9 mouse cellular contexts compared by ENCODE assay signal in the genomic region with DNA sequence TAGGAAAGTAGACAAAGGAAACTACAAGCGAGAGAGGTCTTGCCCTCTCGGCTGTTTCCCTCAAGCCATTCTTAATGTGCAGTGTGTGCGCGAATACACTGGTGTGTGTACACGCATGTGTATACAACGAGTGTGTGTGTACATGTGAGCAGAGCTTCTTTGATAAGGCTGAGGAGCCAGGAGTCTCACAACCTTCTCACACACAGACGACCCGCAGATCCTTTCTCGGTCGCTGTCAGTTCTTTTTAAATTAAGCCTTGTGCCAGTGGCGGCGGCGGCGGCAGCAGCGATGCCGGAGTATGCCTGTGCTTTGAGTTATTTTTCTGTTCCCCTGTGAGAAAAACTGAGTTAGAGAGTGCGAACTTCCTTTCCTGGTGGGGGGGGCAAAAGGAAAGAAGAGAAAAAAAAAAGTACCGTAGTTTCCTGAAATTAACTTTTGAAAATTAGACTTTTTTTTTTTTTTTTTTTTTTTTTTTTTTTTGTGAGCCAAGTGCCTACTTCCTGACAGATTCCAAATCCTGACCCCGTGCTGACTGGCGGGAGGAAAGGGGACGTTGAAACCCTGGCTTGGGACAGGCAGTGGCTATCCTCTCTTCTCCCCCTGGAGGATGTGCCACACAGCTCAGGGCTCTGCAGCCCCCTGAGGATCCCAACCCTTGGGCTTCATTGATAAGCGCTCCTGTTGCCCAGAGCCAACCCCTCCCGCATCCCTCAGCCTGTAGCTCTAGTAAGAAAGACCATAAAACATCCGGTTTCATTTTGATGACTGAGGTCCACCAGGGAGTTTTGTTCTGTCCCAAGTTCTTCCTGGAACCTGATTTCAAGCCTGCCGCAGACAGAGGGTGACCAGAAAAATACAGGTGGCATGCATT.
A peak's percentile ranks its signal among the peaks of the same experiment; 100 is the strongest.
DNase-seq lines count a peak whose midpoint lies in the region; ATAC-seq lines count a peak whose summit lies in the region.
"Had no signal": no experiment of that assay in that cellular context is flagged by ENCODE, and none has a peak within 500 bp of the region (broad histone marks: within the 10 kb centered on the region; RNA-seq: fewer than 3 reads in every experiment).

No protein-coding gene starts in this region.

- H3K27me3 ChIP-seq in forebrain, embryonic 10.5 days (ENCODE audit: poor library complexity, severe bottlenecking), result peaks cover 91% of the 10 kb centered on the region
- peaks cover 44% of the 10 kb centered on the region for H3K27me3 ChIP-seq in forebrain, embryonic 12.5 days
- peaks cover 13% of the 10 kb centered on the region; the same call in 1 of the 2 replicates for H3K27me3 ChIP-seq in limb, embryonic 11.5 days (ENCODE audit: control insufficient read depth, insufficient read depth, low read length)
- peaks cover 97% of the 10 kb centered on the region for H3K27me3 ChIP-seq in limb, embryonic 10.5 days (ENCODE audit: low read depth, poor library complexity, severe bottlenecking)
- H3K27me3 ChIP-seq in lung, embryonic 16.5 days (ENCODE audit: control insufficient read depth, insufficient read depth, low read depth, low read length), result no peaks in the 10 kb centered on the region

- H3K27ac ChIP-seq in forebrain, embryonic 10.5 days, result peak overlapping the region; percentile 9; the same call in 1 of the 2 replicates
- no peak overlapping the region for H3K27ac ChIP-seq in forebrain, embryonic 12.5 days
- no peak overlapping the region for H3K27ac ChIP-seq in limb, embryonic 11.5 days (replicated peaks; ENCODE audit: low read depth, low read length)
- no peak overlapping the region; the same call in 1 of the 2 replicates for H3K27ac ChIP-seq in limb, embryonic 10.5 days
- H3K27ac ChIP-seq in lung, embryonic 16.5 days (ENCODE audit: low read length), result peak overlapping the region; percentile 65

- no peaks in the 10 kb centered on the region for H3K9me3 ChIP-seq in forebrain, embryonic 10.5 days
- H3K9me3 ChIP-seq in forebrain, embryonic 12.5 days, result no peaks in the 10 kb centered on the region
- no peaks in the 10 kb centered on the region for H3K9me3 ChIP-seq in limb, embryonic 11.5 days (ENCODE audit: control insufficient read depth, low read length)
- H3K9me3 ChIP-seq in limb, embryonic 10.5 days (replicated peaks), result no peaks in the 10 kb centered on the region
- no peaks in the 10 kb centered on the region for H3K9me3 ChIP-seq in lung, embryonic 16.5 days (ENCODE audit: control insufficient read depth, low read length)

- no peaks in the 10 kb centered on the region for H3K36me3 ChIP-seq in forebrain, embryonic 10.5 days (replicated peaks)
- no peaks in the 10 kb centered on the region for H3K36me3 ChIP-seq in forebrain, embryonic 12.5 days (replicated peaks)
- H3K36me3 ChIP-seq in limb, embryonic 11.5 days (ENCODE audit: control insufficient read depth, insufficient read depth, low read length), result no peaks in the 10 kb centered on the region
- no peaks in the 10 kb centered on the region for H3K36me3 ChIP-seq in limb, embryonic 10.5 days
- no peaks in the 10 kb centered on the region for H3K36me3 ChIP-seq in lung, embryonic 16.5 days (ENCODE audit: control insufficient read depth, insufficient read depth, low read length)

- no peak overlapping the region for H3K4me3 ChIP-seq in forebrain, embryonic 10.5 days
- H3K4me3 ChIP-seq in forebrain, embryonic 12.5 days (replicated peaks), result no peak overlapping the region
- no peak overlapping the region for H3K4me3 ChIP-seq in limb, embryonic 11.5 days (ENCODE audit: low read depth, low read length)
- no peak overlapping the region for H3K4me3 ChIP-seq in limb, embryonic 10.5 days
- H3K4me3 ChIP-seq in lung, embryonic 16.5 days (ENCODE audit: low read length), result peak overlapping the region; percentile 25

- no peak for DNase-seq in forebrain, embryonic 10.5 days (ENCODE audit: extremely low spot score, low spot score)
- DNase-seq in limb, embryonic 11.5 days (ENCODE audit: low spot score), result peak; percentile 46
- DNase-seq in limb, embryonic 10.5 days (ENCODE audit: low spot score), result no peak
- DNase-seq in adrenal gland, adult 2 months, result no peak
- no peak for DNase-seq in right cerebral cortex, adult 2 months (ENCODE audit: low spot score in 2 of 2)
- DNase-seq: layer of hippocampus, postnatal 36 days had no signal

- WGBS in forebrain, embryonic 10.5 days, result 52% methylated on average over 25 of the region's 25 CpGs
- WGBS in forebrain, embryonic 12.5 days, result 61% methylated on average over 25 of the region's 25 CpGs
- 57% methylated on average over 25 of the region's 25 CpGs for WGBS in limb, embryonic 11.5 days
- 61% methylated on average over 25 of the region's 25 CpGs for whole genome bisulfite sequencing in limb, embryonic 10.5 days
- 26% methylated on average over 25 of the region's 25 CpGs for WGBS in lung, embryonic 16.5 days

- no peak overlapping the region for H3K4me2 ChIP-seq in forebrain, embryonic 12.5 days
- no peak overlapping the region for H3K4me2 ChIP-seq in limb, embryonic 11.5 days (ENCODE audit: low read depth, severe bottlenecking)
- peak overlapping the region; percentile 55 for H3K4me2 ChIP-seq in lung, embryonic 16.5 days (ENCODE audit: low read depth, low read length)

- ATAC-seq in forebrain, embryonic 12.5 days (ENCODE audit: low FRiP score), result no peak
- no peak for ATAC-seq in limb, embryonic 11.5 days (ENCODE audit: insufficient number of reproducible peaks, low FRiP score, low TSS enrichment, low read depth)
- ATAC-seq in common myeloid progenitor, adult 5-6 weeks (replicated peaks; ENCODE audit: low read depth, poor library complexity, severe bottlenecking), result 0 out of 2 replicates have a peak, but pooled peaks have one; percentile 36
- no peak for ATAC-seq in lung, embryonic 16.5 days (ENCODE audit: low read depth)

- H3K9ac ChIP-seq in forebrain, embryonic 12.5 days, result no peak overlapping the region
- H3K9ac ChIP-seq in limb, embryonic 11.5 days (ENCODE audit: low read length), result no peak overlapping the region
- peak overlapping the region; percentile 39; the same call in 1 of the 2 replicates for H3K9ac ChIP-seq in lung, embryonic 16.5 days (ENCODE audit: low read length)

- H3K4me1 ChIP-seq in forebrain, embryonic 10.5 days, result peaks cover 40% of the 10 kb centered on the region
- H3K4me1 ChIP-seq in forebrain, embryonic 12.5 days, result peaks cover 9% of the 10 kb centered on the region; the same call in 1 of the 2 replicates
- H3K4me1 ChIP-seq in limb, embryonic 11.5 days (ENCODE audit: control insufficient read depth, insufficient read depth, low read length), result peaks cover 23% of the 10 kb centered on the region
- H3K4me1 ChIP-seq in limb, embryonic 10.5 days, result peaks cover 65% of the 10 kb centered on the region
- H3K4me1 ChIP-seq in lung, embryonic 16.5 days (replicated peaks; ENCODE audit: control insufficient read depth, insufficient read depth, low read length), result peaks cover 18% of the 10 kb centered on the region

Comparison
In these comparisons a context has a peak if more than half of its experiments do, and no peak if none do; other contexts are left out.
1. H3K27ac ChIP-seq: peak in forebrain, embryonic 10.5 days (single experiment) and lung, embryonic 16.5 days (single experiment); none in forebrain, embryonic 12.5 days (single experiment), limb, embryonic 11.5 days (single experiment) and limb, embryonic 10.5 days (single experiment).